ENCODE assay signal across 9 mouse cellular contexts in genomic region chr14:88469361-88469760, GRCm38 (mm10). TPM values are rescaled to one million over a fixed set of nuclear protein-coding genes. Genes with fewer than 3 reads are reported as not detected.
DNase-seq lines count a peak whose midpoint lies in the region; ATAC-seq and TF ChIP-seq lines count a peak whose summit lies in the region.
"Had no signal": no experiment of that assay in that cellular context is flagged by ENCODE, and none has a peak within 500 bp of the region (broad histone marks: within the 10 kb centered on the region; RNA-seq: fewer than 3 reads in every experiment).

No protein-coding gene starts in this region.

- DNase-seq in heart, adult 18-20 months, result no peak
- DNase-seq in brain, adult 2 months (ENCODE audit: low read depth, low spot score), result peak; percentile 27
- DNase-seq in forebrain, postnatal 0 days, result peak; percentile 40
- peak; percentile 4 for DNase-seq in liver
- peak; percentile 36 for DNase-seq in right cerebral cortex, postnatal 25 days
- DNase-seq in adrenal gland, postnatal 4 days (ENCODE audit: low spot score in 2 of 2), result no peak
- DNase-seq in adrenal gland, postnatal 10 days, result no peak

- H3K27me3 ChIP-seq in heart, embryonic 12.5 days (replicated peaks), result peaks cover 21% of the 10 kb centered on the region; the same call in 1 of the 2 replicates
- H3K27me3 ChIP-seq in forebrain, postnatal 0 days (ENCODE audit: insufficient read depth, low read length), result no peaks in the 10 kb centered on the region

- 3% methylated on average over 18 of the region's 18 CpGs for WGBS in heart, embryonic 12.5 days
- 7% methylated on average over 18 of the region's 18 CpGs for WGBS in forebrain, postnatal 0 days

- H3K27ac ChIP-seq in heart, embryonic 12.5 days (ENCODE audit: poor library complexity, severe bottlenecking), result no peak overlapping the region
- H3K27ac ChIP-seq in forebrain, postnatal 0 days (ENCODE audit: low read depth, low read length), result peak overlapping the region; percentile 21; the same call in 1 of the 2 replicates

- peak overlapping the region; percentile 63; the same call in 1 of the 2 replicates for H3K9ac ChIP-seq in heart, embryonic 12.5 days
- H3K9ac ChIP-seq in forebrain, postnatal 0 days, result peak overlapping the region; percentile 43

- H3K4me1 ChIP-seq in heart, embryonic 12.5 days (replicated peaks), result peaks cover 7% of the 10 kb centered on the region; the same call in 1 of the 2 replicates
- 0 out of 2 replicates have a peak, but pooled peaks cover 3% of the 10 kb centered on the region for H3K4me1 ChIP-seq in forebrain, postnatal 0 days (ENCODE audit: insufficient read depth)

- H3K4me2 ChIP-seq in heart, embryonic 12.5 days, result peak overlapping the region; percentile 96
- H3K4me2 ChIP-seq in forebrain, postnatal 0 days (ENCODE audit: low read depth), result peak overlapping the region; percentile 92

- 0 out of 2 replicates have a peak, but pooled peaks have one; percentile 42 for ATAC-seq in heart, embryonic 12.5 days (ENCODE audit: insufficient number of reproducible peaks, low FRiP score)
- ATAC-seq in forebrain, postnatal 0 days, result peak; percentile 69

- no peaks in the 10 kb centered on the region for H3K9me3 ChIP-seq in heart, embryonic 12.5 days (replicated peaks)
- no peaks in the 10 kb centered on the region for H3K9me3 ChIP-seq in forebrain, postnatal 0 days (ENCODE audit: low read length)

- H3K4me3 ChIP-seq in heart, embryonic 12.5 days, result peak overlapping the region; percentile 62
- H3K4me3 ChIP-seq in forebrain, postnatal 0 days (ENCODE audit: low read depth, low read length), result peak overlapping the region; percentile 54

- no peak for TF ChIP-seq CTCF in forebrain, postnatal 0 days (IDR thresholded peaks at IDR 0.05; ENCODE audit: low read depth)

- H3K36me3 ChIP-seq in heart, embryonic 12.5 days, result no peaks in the 10 kb centered on the region
- no peaks in the 10 kb centered on the region for H3K36me3 ChIP-seq in forebrain, postnatal 0 days (ENCODE audit: insufficient read depth)

RNA-seq across cellular contexts. Expression of gene Pcdh20, which starts 1.8 kb away (rescaled TPM):
- polyA plus RNA-seq in heart, embryonic 12.5 days (2016; fragmentation: Nextera tagmentation; extraction: Ambion mirVana), result 0.64 and 0.69 TPM in 2 replicates
- total RNA-seq in heart, adult 18-20 months (2021), result under 1 TPM; 0.62 to 0.82 TPM
- 14.1 and 16.0 TPM in 2 replicates for total RNA-seq in forebrain, postnatal 0 days (2014; rRNA removed)
- polyA plus RNA-seq in forebrain, postnatal 0 days (2015; fragmentation: Nextera tagmentation; extraction: Ambion mirVana), result 6.1 and 8.2 TPM in 2 replicates
- total RNA-seq in adrenal gland, postnatal 4 days (2021), result 1 to 10 TPM; 2.2 to 2.5 TPM
- 1 to 10 TPM; 1.5 to 1.9 TPM for total RNA-seq in adrenal gland, postnatal 10 days (2021)
- total RNA-seq: ES-E14 had no signal

Comparison
In these comparisons a context has a peak if more than half of its experiments do, and no peak if none do; other contexts are left out.
1. DNase-seq: peak in brain, adult 2 months (single experiment), forebrain, postnatal 0 days (single experiment), liver (single experiment) and right cerebral cortex, postnatal 25 days (single experiment); none in heart, adult 18-20 months (0 of 2), adrenal gland, postnatal 4 days (0 of 2) and adrenal gland, postnatal 10 days (single experiment).